Mouse (Mus musculus) forebrain, embryonic 16.5 days (tissue): Measurements from ENCODE around the gene Alkbh6. TPM values are rescaled to one million over a fixed set of nuclear protein-coding genes. Genes with fewer than 3 reads are reported as not detected.

ENCODE experiments used
- ATAC-seq: fragments of 200-750 bp; cut with Nextera tagmentation; 2 replicates; pipeline ENCODE4 v1.8.0; 2017; ENCODE audit warnings: mild to moderate bottlenecking, moderate library complexity
- H3K27ac ChIP-seq: fragments of 300-500 bp; sonication (generic); 2 replicates; pipeline ENCODE4 v1.5.1; 2014; ENCODE audit warnings: low read length, control low read depth
- H3K27me3 ChIP-seq: fragments of 300-500 bp; sonication (generic); replicated peaks from 2 replicates; pipeline ENCODE4 v1.6.1; 2014; ENCODE audit warnings: low read length; ENCODE audit not compliant: control insufficient read depth, insufficient read depth
- H3K36me3 ChIP-seq: fragments of 300-500 bp; sonication (generic); 2 replicates; pipeline ENCODE4 v1.6.1; 2014; ENCODE audit not compliant: control insufficient read depth, insufficient read depth
- H3K4me1 ChIP-seq: fragments of 300-500 bp; sonication (generic); replicated peaks from 2 replicates; pipeline ENCODE4 v1.6.1; 2014; ENCODE audit warnings: low read length; ENCODE audit not compliant: control insufficient read depth, insufficient read depth
- H3K4me2 ChIP-seq: fragments of 300-500 bp; sonication (generic); 2 replicates; pipeline ENCODE4 v1.6.1; 2014; ENCODE audit warnings: mild to moderate bottlenecking, low read length, control low read depth
- H3K4me3 ChIP-seq: fragments of 300-500 bp; sonication (generic); replicated peaks from 2 replicates; pipeline ENCODE4 v1.5.1; 2014; ENCODE audit warnings: mild to moderate bottlenecking, low read length, control low read depth
- H3K9ac ChIP-seq: fragments of 300-500 bp; sonication (generic); replicated peaks from 2 replicates; pipeline ENCODE4 v1.6.1; 2014; ENCODE audit warnings: low read depth, low read length, control low read depth
- H3K9me3 ChIP-seq: fragments of 300-500 bp; sonication (generic); 2 replicates; pipeline ENCODE4 v1.6.1; 2016; ENCODE audit warnings: low read length; ENCODE audit not compliant: control insufficient read depth
- WGBS: fragments of 180-500 bp; shearing (Covaris S2); extraction: QIAGEN DNeasy Blood & Tissue Kit; methylation state at CpG from one replicate; pipeline ENCODE4 v1.1.7; 2014; 5-methylcytosine and 5-hydroxymethylcytosine counted together
- polyA plus RNA-seq: library from polyadenylated mRNA; unstranded; fragments of >200 nt; fragmentation: Nextera tagmentation; extraction: Ambion mirVana; gene quantifications from 2 replicates; pipeline ENCODE4 v1.2.1, GENCODE M21; 2015

Gene Alkbh6
- polyA plus RNA-seq = 93.6 and 104 TPM in 2 replicates

DNA sequence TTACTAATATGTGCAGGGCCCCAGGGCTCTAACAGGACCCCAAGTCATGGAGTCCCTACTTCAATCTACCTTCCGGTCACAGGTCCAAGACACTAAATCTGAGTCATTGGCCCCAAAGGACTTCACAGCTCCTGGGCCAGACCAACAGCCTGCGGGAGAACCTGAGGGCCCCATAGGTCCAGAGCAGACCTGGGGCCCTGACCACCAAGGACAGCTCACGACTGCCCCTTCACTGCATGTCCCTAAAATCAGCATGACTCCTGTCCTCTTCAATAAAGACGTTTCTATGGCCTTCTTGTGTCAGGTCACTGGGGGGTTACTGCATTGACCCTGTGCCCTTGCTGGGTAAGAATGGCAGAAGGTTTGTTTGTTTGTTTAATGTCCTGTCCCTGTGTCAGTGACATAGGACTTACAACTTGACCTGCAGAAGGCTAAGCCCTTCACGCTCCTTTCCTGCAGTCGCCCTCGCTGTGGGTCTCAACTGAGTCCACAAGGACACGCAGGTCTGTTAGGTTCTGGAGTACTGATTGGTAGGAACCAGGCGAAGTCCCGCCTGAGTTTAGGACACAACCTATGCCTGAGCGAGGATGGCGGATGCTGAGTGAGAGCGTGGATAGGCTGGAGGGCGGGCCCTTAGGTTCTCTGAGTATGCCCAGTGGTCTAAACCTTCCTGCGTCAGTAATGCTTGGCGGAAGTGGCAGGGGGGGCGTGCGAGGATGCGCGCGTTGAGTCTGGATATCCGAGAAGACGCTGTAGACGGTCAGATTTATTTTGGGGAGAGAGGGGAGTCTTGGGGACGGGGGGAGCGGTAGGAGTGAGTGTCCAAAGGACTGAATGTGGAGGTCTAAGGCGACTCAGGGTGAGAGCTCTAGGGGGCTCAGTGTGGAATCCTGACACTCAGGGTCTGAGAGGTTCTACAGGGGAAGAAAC is at the start of gene Alkbh6:
Alkbh6 (plus strand) TSS at position 642 of the 930 bp plus-strand sequence.
- WGBS = 5% methylated on average over 27 of the region's 27 CpGs
- peak within 1 kb of the TSS; percentile 72 for H3K27ac ChIP-seq

DNA sequence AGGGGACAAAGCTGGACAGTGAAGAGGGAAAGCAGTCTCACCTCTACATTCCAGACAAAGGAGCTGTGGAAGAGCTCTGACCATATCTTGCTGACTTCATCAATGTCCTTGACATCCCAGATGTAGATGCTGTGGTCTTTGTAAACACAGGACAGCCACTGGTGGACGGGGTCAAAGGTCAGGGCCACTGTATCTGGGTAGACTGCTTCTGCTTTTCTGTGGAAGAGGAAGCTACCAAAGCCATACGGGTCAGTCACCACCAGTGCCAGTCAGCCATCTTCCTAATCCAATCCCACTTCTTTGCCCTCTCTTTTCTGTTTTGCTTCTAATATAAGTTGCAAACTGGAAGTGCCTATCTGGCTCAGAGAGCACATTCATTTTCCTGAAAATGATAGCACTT is 43.5 kb upstream of the Alkbh6 start:
- Histone ChIP-seq H3K9me3 (no peaks in the 10 kb centered on the region), H3K4me2 (no peak overlapping the region), H3K27me3 (no peaks in the 10 kb centered on the region), H3K36me3 (no peaks in the 10 kb centered on the region), H3K27ac (no peak overlapping the region), H3K4me1 (no peaks in the 10 kb centered on the region), H3K4me3 (no peak overlapping the region), H3K9ac (no peak overlapping the region)
- WGBS = 74% methylated on average over 2 of the region's 2 CpGs
- no peak for ATAC-seq

More for the DNA sequence above, at the start of gene Alkbh6:
- Histone ChIP-seq H3K9ac (peak within 1 kb of the TSS; percentile 77), H3K4me3 (peak within 1 kb of the TSS; percentile 83), H3K4me2 (peak within 1 kb of the TSS; percentile 92), H3K27me3 (no peaks in the 10 kb centered on the region), H3K36me3 (peaks cover 27% of the 10 kb centered on the region), H3K4me1 (peaks cover 15% of the 10 kb centered on the region), H3K9me3 (no peaks in the 10 kb centered on the region)
- ATAC-seq = peak; percentile 100

DNA sequence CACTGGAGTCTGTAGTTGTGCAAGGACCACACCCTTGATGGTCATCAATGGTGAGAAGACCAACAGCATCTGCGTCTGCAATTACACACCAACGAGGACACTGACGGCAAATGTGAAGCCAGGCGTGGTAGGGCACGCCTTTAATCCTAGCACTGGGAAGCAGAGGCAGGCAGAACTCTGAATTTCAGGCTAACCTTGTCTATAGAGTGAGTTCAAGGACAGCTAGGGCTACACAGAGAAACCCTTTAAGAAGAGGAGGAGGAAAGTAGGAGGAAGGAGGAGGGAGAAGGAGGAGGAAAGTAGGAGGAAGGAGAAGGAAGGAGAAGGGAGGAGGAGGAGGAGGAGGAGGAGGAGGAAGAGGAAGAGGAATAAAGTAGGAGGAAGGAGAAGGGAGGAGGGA is 43.0 kb upstream of the Alkbh6 start:
- Histone ChIP-seq H3K4me1 (no peaks in the 10 kb centered on the region), H3K36me3 (no peaks in the 10 kb centered on the region), H3K27ac (no peak overlapping the region), H3K9me3 (no peaks in the 10 kb centered on the region), H3K4me2 (no peak overlapping the region), H3K27me3 (no peaks in the 10 kb centered on the region), H3K9ac (no peak overlapping the region), H3K4me3 (no peak overlapping the region)
- ATAC-seq = no peak
- 93% methylated on average over 5 of the region's 5 CpGs for WGBS

DNA sequence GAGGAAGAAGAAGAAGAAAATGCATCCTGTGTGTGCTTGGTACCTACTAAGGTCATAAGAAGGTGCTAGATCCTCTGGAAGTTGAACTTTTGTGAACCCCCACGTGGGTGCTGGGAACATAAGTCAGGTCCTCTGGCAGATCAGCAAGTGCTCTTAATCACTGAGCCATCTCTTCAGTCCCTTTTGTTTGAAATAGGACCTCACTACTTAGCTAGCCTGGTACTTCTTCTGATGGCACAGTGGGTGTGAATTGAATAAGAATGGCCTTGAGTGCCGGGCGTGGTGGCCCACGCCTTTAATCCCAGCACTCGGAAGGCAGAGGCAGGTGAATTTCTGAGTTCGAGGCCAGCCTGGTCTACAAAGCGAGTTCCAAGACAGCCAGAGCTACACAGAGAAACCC is 42.6 kb upstream of the Alkbh6 start:
- Histone ChIP-seq H3K9ac (no peak overlapping the region), H3K4me3 (no peak overlapping the region), H3K4me2 (no peak overlapping the region), H3K27ac (no peak overlapping the region), H3K9me3 (no peaks in the 10 kb centered on the region), H3K27me3 (no peaks in the 10 kb centered on the region), H3K4me1 (no peaks in the 10 kb centered on the region), H3K36me3 (no peaks in the 10 kb centered on the region)
- 92% methylated on average over 7 of the region's 7 CpGs for WGBS
- ATAC-seq = no peak

DNA sequence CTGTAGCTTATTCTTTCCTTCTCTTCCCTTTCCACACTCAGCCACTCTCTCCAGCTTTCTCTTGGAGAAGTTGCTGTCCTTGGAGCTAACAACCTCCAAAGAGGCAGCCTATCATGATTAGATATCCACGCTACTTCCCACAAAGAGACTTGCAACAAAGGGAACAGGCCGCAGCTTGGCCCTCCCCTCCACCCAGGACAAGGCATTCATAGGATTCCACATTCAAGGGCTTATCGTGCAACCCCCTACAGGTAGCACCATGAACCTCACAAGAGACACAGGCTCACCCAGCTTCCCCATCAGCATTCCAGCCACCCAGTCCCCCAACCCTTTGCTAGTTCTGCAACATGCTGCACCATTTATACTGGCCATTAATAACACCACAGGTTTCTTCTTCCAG is 41.7 kb upstream of the Alkbh6 start:
- H3K36me3 ChIP-seq = no peaks in the 10 kb centered on the region
- no peaks in the 10 kb centered on the region for H3K4me1 ChIP-seq
- no peaks in the 10 kb centered on the region for H3K27me3 ChIP-seq
- ATAC-seq = no peak
- no peak overlapping the region for H3K4me2 ChIP-seq
- H3K9me3 ChIP-seq = no peaks in the 10 kb centered on the region
- H3K4me3 ChIP-seq = no peak overlapping the region
- 78% methylated on average over 3 of the region's 3 CpGs for WGBS
- no peak overlapping the region for H3K27ac ChIP-seq
- H3K9ac ChIP-seq = no peak overlapping the region

DNA sequence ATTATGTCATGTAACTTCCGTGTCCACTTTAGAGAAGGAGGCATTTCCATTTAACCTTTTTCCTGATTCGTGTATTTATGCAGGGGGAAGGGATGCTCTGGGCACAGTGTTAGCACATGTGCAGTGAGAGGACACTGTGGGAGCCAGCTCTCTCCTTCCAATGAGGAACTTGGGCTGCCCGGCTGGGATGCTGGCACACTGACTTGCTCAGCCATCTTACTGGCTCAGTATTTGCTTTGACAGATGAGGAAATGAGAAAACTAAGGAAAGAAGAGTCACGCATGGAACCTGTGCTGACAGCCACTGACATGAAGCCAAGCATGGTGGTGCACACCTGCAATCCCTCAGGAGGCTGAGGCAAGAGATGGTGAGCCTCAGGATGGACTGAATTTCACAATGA is 38.9 kb upstream of the Alkbh6 start:
- no peak overlapping the region for H3K9ac ChIP-seq
- 86% methylated on average over 4 of the region's 4 CpGs for WGBS
- H3K36me3 ChIP-seq = no peaks in the 10 kb centered on the region

DNA sequence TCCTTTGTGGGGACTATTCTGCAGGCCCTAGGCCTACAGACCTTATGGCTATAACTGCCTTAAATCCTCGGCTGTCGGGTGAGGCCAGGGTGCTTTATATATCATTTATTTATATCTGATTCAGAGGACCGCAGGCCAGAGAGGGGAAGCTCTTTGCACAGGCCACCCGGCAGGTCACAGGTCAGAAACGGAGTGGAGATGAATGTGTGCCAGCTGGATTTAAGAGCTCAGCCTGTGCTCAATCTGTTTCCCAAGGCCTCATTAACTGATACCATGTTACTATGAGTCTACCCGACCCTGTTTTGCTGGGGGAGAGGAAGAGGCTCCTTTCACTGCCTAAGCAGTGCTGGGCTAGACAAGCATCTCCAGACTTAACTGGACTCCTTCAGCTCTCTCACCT is 34.1 kb upstream of the Alkbh6 start:
- no peaks in the 10 kb centered on the region for H3K9me3 ChIP-seq
- peaks cover 3% of the 10 kb centered on the region for H3K4me1 ChIP-seq
- H3K27ac ChIP-seq = no peak overlapping the region
- H3K4me2 ChIP-seq = no peak overlapping the region
- no peaks in the 10 kb centered on the region for H3K27me3 ChIP-seq
- no peak for ATAC-seq
- H3K9ac ChIP-seq = no peak overlapping the region
- H3K36me3 ChIP-seq = no peaks in the 10 kb centered on the region
- WGBS = 86% methylated on average over 6 of the region's 6 CpGs
- H3K4me3 ChIP-seq = no peak overlapping the region

More for the DNA sequence above, 38.9 kb upstream of the Alkbh6 start:
- H3K27ac ChIP-seq = no peak overlapping the region
- no peak for ATAC-seq
- no peaks in the 10 kb centered on the region for H3K4me1 ChIP-seq
- H3K4me2 ChIP-seq = no peak overlapping the region
- no peaks in the 10 kb centered on the region for H3K9me3 ChIP-seq
- H3K4me3 ChIP-seq = no peak overlapping the region
- H3K27me3 ChIP-seq = no peaks in the 10 kb centered on the region

DNA sequence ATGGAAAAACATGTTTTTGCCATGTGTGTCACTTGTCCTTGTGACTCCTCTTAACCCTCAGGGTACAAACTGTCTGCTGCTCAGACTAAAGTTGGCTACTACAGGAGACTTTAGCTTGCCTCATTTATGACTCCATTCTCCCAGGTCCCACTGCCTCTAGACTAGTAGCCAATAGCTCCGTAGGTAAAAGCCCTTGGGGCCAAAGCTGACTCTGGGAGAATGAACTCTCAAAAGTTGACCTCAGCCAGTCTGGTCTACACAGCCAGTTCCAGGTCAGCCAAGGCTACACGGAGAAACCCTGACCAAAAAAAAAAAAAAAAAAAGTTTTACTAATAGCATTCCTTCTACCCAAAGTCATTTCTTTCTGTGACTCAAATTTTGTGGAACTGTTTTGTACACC is 29.6 kb upstream of the Alkbh6 start:
- Histone ChIP-seq H3K9me3 (no peaks in the 10 kb centered on the region), H3K36me3 (no peaks in the 10 kb centered on the region), H3K27ac (no peak overlapping the region), H3K4me1 (peaks cover 10% of the 10 kb centered on the region), H3K4me3 (peak overlapping the region; percentile 4; the same call in 1 of the 2 replicates), H3K4me2 (no peak overlapping the region; the same call in 1 of the 2 replicates), H3K27me3 (no peaks in the 10 kb centered on the region), H3K9ac (no peak overlapping the region)
- no peak for ATAC-seq
- 65% methylated on average over 2 of the region's 2 CpGs for WGBS

DNA sequence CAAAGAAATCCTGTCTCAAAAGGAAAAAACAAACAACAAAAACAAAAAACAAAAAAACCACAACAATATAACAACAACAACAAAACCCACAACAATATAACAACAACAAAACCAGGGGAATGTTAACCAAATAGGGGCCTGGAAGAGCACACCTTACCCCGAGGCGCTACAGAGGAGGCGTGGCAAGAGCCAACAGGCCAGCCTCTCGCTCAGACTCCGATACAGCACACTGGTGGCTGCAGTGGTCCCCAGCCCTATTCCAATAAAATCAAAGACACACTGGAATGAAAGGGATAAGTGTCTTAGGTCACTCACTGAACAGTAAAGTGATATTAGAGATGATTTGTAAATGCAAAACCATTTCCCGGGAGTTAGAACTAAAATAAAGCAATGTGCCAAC is 29.0 kb upstream of the Alkbh6 start:
- Histone ChIP-seq H3K9me3 (no peaks in the 10 kb centered on the region), H3K27me3 (no peaks in the 10 kb centered on the region), H3K36me3 (no peaks in the 10 kb centered on the region), H3K27ac (no peak overlapping the region), H3K4me3 (peak overlapping the region; percentile 81), H3K4me1 (peaks cover 10% of the 10 kb centered on the region), H3K4me2 (peak overlapping the region; percentile 98), H3K9ac (no peak overlapping the region; the same call in 1 of the 2 replicates)
- no peak for ATAC-seq
- 0% methylated on average over 6 of the region's 6 CpGs for WGBS
